ENCODE assay signal across 28 mouse cellular contexts in the genomic region with DNA sequence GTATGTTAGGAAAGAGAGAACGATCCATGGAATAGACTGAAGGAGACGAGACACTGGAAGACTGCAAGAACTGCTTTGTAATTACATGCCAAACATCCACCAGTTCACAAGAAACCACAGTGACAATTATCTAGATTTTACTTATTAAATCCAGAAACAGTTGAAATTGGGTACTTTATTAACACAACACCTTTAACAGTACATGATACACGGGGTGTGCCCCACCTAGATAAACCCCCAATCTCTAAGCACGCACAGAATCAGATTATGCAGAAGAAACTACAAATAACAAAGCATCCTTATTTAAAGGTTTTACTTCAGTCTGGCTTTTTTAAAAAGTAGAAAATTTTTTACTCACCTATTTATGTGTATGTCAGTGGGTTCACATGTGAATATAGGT.
"Had no signal": no experiment of that assay in that cellular context is flagged by ENCODE, and none has a peak within 500 bp of the region (broad histone marks: within the 10 kb centered on the region; RNA-seq: fewer than 3 reads in every experiment).

No protein-coding gene starts in this region.

- H3K9me3 ChIP-seq: limb, embryonic 10.5 days; limb, embryonic 12.5 days; limb, embryonic 13.5 days; limb, embryonic 15.5 days; liver, embryonic 15.5 days; lung, embryonic 15.5 days; megakaryocyte, embryonic 14.5 days; midbrain, embryonic 10.5 days; midbrain, embryonic 12.5 days; midbrain, embryonic 13.5 days; midbrain, embryonic 15.5 days; neural tube, embryonic 12.5 days; neural tube, embryonic 13.5 days had no signal

- H3K36me3 ChIP-seq: limb, embryonic 12.5 days; limb, embryonic 13.5 days; liver, embryonic 15.5 days; lung, embryonic 15.5 days; midbrain, embryonic 12.5 days; midbrain, embryonic 13.5 days; midbrain, embryonic 15.5 days; neural tube, embryonic 12.5 days; neural tube, embryonic 13.5 days had no signal

- ATAC-seq: lung, postnatal 0 days; midbrain, embryonic 13.5 days; midbrain, embryonic 15.5 days; midbrain, embryonic 16.5 days had no signal

- H3K4me3 ChIP-seq: left cerebral cortex, adult 2 months; limb, embryonic 10.5 days; limb, embryonic 12.5 days; limb, embryonic 13.5 days; limb, embryonic 15.5 days; liver, embryonic 15.5 days; lung, embryonic 15.5 days; midbrain, embryonic 10.5 days; midbrain, embryonic 12.5 days; midbrain, embryonic 13.5 days; midbrain, embryonic 15.5 days; myocyte; neural tube, embryonic 12.5 days; neural tube, embryonic 13.5 days had no signal

- H3K27ac ChIP-seq: left cerebral cortex, adult 2 months; limb, embryonic 10.5 days; limb, embryonic 12.5 days; limb, embryonic 13.5 days; limb, embryonic 15.5 days; lung, embryonic 15.5 days; macrophage; midbrain, embryonic 10.5 days; midbrain, embryonic 12.5 days; midbrain, embryonic 13.5 days; midbrain, embryonic 15.5 days; neural tube, embryonic 12.5 days; neural tube, embryonic 13.5 days had no signal

- H3K27me3 ChIP-seq: limb, embryonic 12.5 days; limb, embryonic 13.5 days; limb, embryonic 15.5 days; liver, embryonic 15.5 days; lung, embryonic 15.5 days; megakaryocyte, embryonic 14.5 days; midbrain, embryonic 12.5 days; midbrain, embryonic 13.5 days; midbrain, embryonic 15.5 days; neural tube, embryonic 12.5 days; neural tube, embryonic 13.5 days had no signal

- H3K4me2 ChIP-seq: limb, embryonic 12.5 days; limb, embryonic 13.5 days; limb, embryonic 15.5 days; lung, embryonic 14.5 days; lung, embryonic 15.5 days; midbrain, embryonic 11.5 days; midbrain, embryonic 12.5 days; midbrain, embryonic 13.5 days; midbrain, embryonic 15.5 days; neural tube, embryonic 12.5 days; neural tube, embryonic 13.5 days had no signal

- H3K4me1 ChIP-seq: limb, embryonic 10.5 days; limb, embryonic 12.5 days; limb, embryonic 15.5 days; midbrain, embryonic 10.5 days had no signal

- H3K9ac ChIP-seq: limb, embryonic 12.5 days; limb, embryonic 13.5 days; limb, embryonic 15.5 days; liver, embryonic 15.5 days; lung, embryonic 14.5 days; lung, embryonic 15.5 days; midbrain, embryonic 12.5 days; midbrain, embryonic 13.5 days; midbrain, embryonic 15.5 days; neural tube, embryonic 12.5 days; neural tube, embryonic 13.5 days had no signal

- DNase-seq: left cerebral cortex, postnatal 4 days; lung, adult 18-20 months; lung, adult 2 months; lung, embryonic 14.5 days; lung, postnatal 10 days; lung, postnatal 14 days; lung, postnatal 36 days; lung, postnatal 4 days; midbrain, embryonic 14.5 days had no signal
